Mouse (Mus musculus): ENCODE measurements around the gene F8a. TPM values are rescaled to one million over a fixed set of nuclear protein-coding genes. Genes with fewer than 3 reads are reported as not detected.
"Not testable (repeated sequence)": the region's sequence is repeated elsewhere in the genome, so short reads cannot be mapped to it uniquely, and the experiment has no call there.

The F8a gene
- 5.2 and 6.0 TPM in 2 replicates for polyA plus RNA-seq (2012; ENCODE audit: insufficient read depth, insufficient read length, missing spikeins)

DNA sequence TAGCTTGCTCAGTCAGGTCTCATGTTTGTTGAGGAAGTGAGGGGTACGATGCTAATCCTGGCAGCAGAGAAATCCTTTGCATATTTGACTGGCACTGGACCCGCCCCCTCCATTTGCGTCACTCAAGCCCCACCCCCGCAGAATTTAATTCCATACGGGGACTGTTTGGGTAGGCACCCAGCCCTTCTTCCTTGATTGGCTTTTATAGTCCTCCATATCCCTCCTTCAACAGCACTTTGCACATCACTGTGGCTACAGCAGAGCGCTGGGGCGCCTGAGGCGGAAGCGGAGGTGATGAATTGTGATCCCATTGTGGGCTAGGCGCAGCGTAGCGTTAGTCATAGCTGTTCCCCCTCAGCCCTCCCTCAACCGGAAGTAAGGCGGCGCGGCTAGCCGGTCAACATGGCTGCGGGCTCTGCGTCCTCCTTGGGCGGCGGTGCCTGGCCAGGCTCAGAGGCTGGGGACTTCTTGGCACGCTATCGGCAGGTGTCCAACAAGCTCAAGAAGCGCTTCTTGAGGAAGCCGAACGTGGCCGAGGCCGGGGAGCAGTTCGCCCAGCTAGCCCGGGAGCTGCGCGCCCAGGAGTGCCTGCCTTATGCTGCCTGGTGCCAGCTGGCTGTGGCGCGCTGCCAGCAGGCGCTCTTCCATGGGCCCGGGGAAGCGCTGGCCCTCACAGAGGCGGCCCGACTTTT is at the start of gene F8a:
F8a (plus strand) TSS at position 378 of the 692 bp plus-strand sequence.
- TF ChIP-seq CTCF (IDR thresholded peaks at IDR 0.05; ENCODE audit: low read depth, low read length): no peak
- TF ChIP-seq POLR2A (IDR thresholded peaks at IDR 0.05; ENCODE audit: borderline replicate concordance, low read depth, low read length): no peak
- Histone ChIP-seq H3K4me1 (ENCODE audit: control insufficient read depth, insufficient read depth, low read length) (no peaks in the 10 kb centered on the region), H3K4me3 (ENCODE audit: insufficient read depth, low read length) (peak within 1 kb of the TSS; percentile 88), H3K27ac (ENCODE audit: insufficient read depth, low read depth, low read length) (peak within 1 kb of the TSS; percentile 63)

DNA sequence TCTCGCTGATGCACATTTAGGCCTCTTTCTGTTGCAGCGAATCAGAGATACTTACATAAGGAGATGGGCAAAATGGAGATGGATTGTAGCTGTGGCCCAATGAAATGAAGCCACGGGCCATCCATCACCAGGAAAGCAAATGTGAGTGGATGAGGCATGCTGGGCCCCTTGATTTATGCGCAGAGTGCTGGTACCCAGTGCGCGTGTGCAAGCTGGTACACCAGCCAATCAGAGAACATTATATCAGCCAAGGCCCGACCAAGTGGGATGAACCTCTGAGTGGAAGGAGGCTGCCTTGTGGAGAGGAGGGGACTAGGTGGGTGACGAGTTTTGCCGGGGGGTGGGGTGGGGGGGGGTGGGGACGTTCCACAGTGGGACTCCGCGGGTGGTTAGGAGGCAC is 36.2 kb upstream of the F8a start, which contains the start of gene Xlr3b:
Xlr3b (plus strand) TSS at position 274 of the 400 bp plus-strand sequence.
- H3K4me1 ChIP-seq (ENCODE audit: control insufficient read depth, insufficient read depth, low read length); H3K27ac ChIP-seq (ENCODE audit: insufficient read depth, low read depth, low read length); H3K4me3 ChIP-seq (ENCODE audit: insufficient read depth, low read length): not testable (repeated sequence)

DNA sequence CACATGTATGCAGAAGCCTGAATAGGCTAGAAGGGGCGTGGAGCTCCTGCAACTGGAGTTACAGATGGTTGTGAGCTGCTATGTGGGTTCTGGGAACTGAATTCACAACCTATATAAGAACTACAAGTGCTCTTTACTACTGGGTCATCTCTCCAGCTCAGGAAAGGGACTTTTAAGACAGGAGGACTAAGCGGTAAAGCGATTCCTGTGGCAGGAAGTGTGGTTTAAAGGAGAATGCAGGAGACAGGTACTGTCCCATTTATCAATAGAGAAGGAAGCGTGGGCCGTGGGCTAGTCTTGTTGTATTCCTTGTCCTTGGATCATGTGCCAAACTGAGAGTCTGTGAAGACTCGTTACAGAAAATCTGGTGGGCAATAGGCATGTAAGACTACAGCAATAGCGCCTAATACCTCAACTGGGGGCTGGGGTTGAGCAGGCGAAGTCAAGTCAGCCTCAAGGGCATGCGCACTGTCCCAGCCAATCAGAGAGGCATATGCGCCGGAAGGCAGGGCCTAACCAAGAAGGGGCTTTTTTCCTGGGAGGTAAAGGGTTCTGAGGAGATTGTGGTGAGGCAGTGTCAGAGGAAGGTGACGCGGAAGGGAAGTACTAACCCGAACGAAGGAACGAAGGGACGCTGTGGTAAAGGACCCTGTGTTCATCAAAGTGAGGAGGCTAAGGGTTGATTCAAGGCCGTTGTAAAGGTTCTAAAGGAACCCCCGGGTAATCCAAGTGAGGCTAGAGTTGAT is 14.1 kb upstream of the F8a start, which contains the start of gene Xlr4b:
Xlr4b (plus strand) TSS at position 515 of the 746 bp plus-strand sequence.
- H3K4me3 ChIP-seq (ENCODE audit: insufficient read depth, low read length); H3K4me1 ChIP-seq (ENCODE audit: control insufficient read depth, insufficient read depth, low read length); H3K27ac ChIP-seq (ENCODE audit: insufficient read depth, low read depth, low read length): not testable (repeated sequence)

DNA sequence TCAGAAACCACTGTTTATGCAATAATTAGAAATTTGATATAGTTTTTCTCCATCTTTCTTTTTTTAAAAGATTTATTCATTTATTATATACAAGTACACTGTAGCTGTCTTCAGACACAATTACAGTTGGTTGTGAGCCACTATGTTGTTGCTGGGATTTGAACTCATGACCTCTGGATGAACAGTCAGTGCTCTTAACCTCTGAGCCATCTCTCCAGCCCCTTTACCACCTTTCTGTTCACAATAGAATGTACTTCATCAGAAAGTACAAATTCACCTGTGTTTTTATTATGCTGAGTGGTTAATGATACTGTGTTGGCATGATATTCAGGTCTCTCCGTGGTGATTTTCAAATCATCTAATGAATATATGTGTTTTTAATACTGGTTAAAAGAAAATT is 2.7 kb upstream of the F8a start:
- no peak overlapping the region for H3K27ac ChIP-seq (ENCODE audit: insufficient read depth, low read depth, low read length)
- no peaks in the 10 kb centered on the region for H3K4me1 ChIP-seq (ENCODE audit: control insufficient read depth, insufficient read depth, low read length)
- TF ChIP-seq CTCF (IDR thresholded peaks at IDR 0.05; ENCODE audit: low read depth, low read length) (no peak), POLR2A (IDR thresholded peaks at IDR 0.05; ENCODE audit: borderline replicate concordance, low read depth, low read length) (no peak)
- H3K4me3 ChIP-seq (ENCODE audit: insufficient read depth, low read length): no peak overlapping the region

- Histone ChIP-seq H3K4me1 (ENCODE audit: control insufficient read depth, insufficient read depth, low read length) (no peaks in the 10 kb centered on the region), H3K27ac (ENCODE audit: insufficient read depth, low read depth, low read length) (peak overlapping the region; percentile 63), H3K4me3 (ENCODE audit: insufficient read depth, low read length) (peak overlapping the region; percentile 88)
- TF ChIP-seq POLR2A (IDR thresholded peaks at IDR 0.05; ENCODE audit: borderline replicate concordance, low read depth, low read length) (no peak), CTCF (IDR thresholded peaks at IDR 0.05; ENCODE audit: low read depth, low read length) (no peak)
Measured at GRCm38 (mm10) chrX:73228606-73229214, 619 bp downstream of the F8a start.

DNA sequence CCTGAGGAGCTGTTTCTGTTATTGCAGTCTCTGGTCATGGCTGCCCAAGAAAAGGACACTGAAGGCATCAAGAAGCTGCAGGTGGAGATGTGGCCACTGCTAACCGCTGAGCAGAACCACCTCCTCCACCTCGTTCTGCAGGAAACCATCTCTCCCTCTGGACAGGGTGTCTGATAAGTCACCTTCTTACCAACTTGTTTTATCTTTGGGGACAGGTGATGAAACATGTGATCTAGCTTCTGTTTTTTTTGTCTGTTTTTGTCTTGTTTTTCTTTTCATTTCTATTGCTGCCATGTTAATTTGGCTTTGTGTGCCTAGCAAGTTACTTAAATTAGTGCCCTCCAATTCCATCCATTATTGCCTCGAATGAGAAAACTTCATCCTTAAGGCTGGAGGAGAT is 1.2 kb downstream of the F8a start:
- Histone ChIP-seq H3K4me1 (ENCODE audit: control insufficient read depth, insufficient read depth, low read length) (no peaks in the 10 kb centered on the region), H3K27ac (ENCODE audit: insufficient read depth, low read depth, low read length) (no peak overlapping the region), H3K4me3 (ENCODE audit: insufficient read depth, low read length) (peak overlapping the region; percentile 88)
- TF ChIP-seq POLR2A (IDR thresholded peaks at IDR 0.05; ENCODE audit: borderline replicate concordance, low read depth, low read length) (no peak), CTCF (IDR thresholded peaks at IDR 0.05; ENCODE audit: low read depth, low read length) (no peak)

DNA sequence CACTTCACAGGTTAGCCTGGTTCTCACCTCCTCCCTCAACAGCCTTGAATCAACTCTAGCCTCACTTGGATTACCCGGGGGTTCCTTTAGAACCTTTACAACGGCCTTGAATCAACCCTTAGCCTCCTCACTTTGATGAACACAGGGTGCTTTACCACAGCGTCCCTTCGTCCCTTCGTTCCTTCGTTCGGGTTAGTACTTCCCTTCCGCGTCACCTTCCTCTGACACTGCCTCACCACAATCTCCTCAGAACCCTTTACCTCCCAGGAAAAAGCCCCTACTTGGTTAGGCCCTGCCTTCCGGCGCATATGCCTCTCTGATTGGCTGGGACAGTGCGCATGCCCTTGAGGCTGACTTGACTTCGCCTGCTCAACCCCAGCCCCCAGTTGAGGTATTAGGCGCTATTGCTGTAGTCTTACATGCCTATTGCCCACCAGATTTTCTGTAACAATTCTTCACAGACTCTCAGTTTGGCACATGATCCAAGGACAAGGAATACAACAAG is 14.8 kb downstream of the F8a start, which contains the start of gene Xlr4c:
Xlr4c (minus strand) TSS at position 310 of the 505 bp plus-strand sequence.
- not testable (repeated sequence) for H3K4me3 ChIP-seq (ENCODE audit: insufficient read depth, low read length); H3K4me1 ChIP-seq (ENCODE audit: control insufficient read depth, insufficient read depth, low read length); H3K27ac ChIP-seq (ENCODE audit: insufficient read depth, low read depth, low read length)

DNA sequence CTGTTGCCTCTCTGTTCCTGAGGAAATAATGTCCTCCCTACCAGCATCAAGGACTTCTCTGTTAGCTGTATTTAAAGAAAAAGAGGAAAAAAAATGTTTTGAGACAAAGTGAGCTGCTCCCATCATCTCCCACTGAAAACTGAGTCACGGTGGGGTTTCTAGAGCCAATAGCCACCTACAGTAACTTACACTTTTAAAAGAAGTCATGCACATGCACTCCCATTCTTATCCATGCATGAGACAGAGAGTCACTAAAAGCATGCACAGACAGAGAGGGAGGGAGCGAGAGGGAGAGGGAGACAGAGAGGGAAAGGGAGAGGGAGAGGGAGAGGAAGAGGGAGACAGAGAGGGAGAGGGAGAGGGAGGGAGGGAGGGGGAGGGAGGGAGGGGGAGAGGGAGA is 34.3 kb downstream of the F8a start:
- H3K4me1 ChIP-seq (ENCODE audit: control insufficient read depth, insufficient read depth, low read length); H3K27ac ChIP-seq (ENCODE audit: insufficient read depth, low read depth, low read length); H3K4me3 ChIP-seq (ENCODE audit: insufficient read depth, low read length): not testable (repeated sequence)

GRCm38 (mm10) chrX:73265270-73265669 is 37.2 kb downstream of the F8a start, which contains the start of gene Xlr3c:
Gene Xlr3c, minus strand, starts transcription at chrX:73265390.
- H3K27ac ChIP-seq (ENCODE audit: insufficient read depth, low read depth, low read length); H3K4me3 ChIP-seq (ENCODE audit: insufficient read depth, low read length); H3K4me1 ChIP-seq (ENCODE audit: control insufficient read depth, insufficient read depth, low read length): not testable (repeated sequence)

Other genes starting within 250 kb of the F8a start
- gene Zfp185, start 241.0 kb upstream of the F8a start, polyA plus RNA-seq (2012; ENCODE audit: insufficient read depth, insufficient read length, missing spikeins): not detected in 2 replicates
- gene Pnma5, start 191.2 kb upstream of the F8a start, polyA plus RNA-seq (2012; ENCODE audit: insufficient read depth, insufficient read length, missing spikeins): not detected in 2 replicates
- gene Pnma3, start 163.5 kb upstream of the F8a start, polyA plus RNA-seq (2012; ENCODE audit: insufficient read depth, insufficient read length, missing spikeins): not detected in 2 replicates
- 4.6 and 4.7 TPM in 2 replicates for gene Xlr4a, start 145.8 kb upstream of the F8a start, polyA plus RNA-seq (2012; ENCODE audit: insufficient read depth, insufficient read length, missing spikeins)
- gene Xlr3a, start 131.2 kb upstream of the F8a start, polyA plus RNA-seq (2012; ENCODE audit: insufficient read depth, insufficient read length, missing spikeins): 0.16 TPM in 1 of 2 replicates, not detected in the other
- gene Gm14685, start 111.2 kb upstream of the F8a start, polyA plus RNA-seq (2012; ENCODE audit: insufficient read depth, insufficient read length, missing spikeins): not detected in 2 replicates
- not detected in 2 replicates for gene Xlr5b, start 79.5 kb upstream of the F8a start, polyA plus RNA-seq (2012; ENCODE audit: insufficient read depth, insufficient read length, missing spikeins)
- not detected in 2 replicates for gene DXBay18, start 78.8 kb upstream of the F8a start, polyA plus RNA-seq (2012; ENCODE audit: insufficient read depth, insufficient read length, missing spikeins)
- not detected in 2 replicates for gene Spin2d, start 51.3 kb upstream of the F8a start, polyA plus RNA-seq (2012; ENCODE audit: insufficient read depth, insufficient read length, missing spikeins)
- 6.2 and 6.9 TPM in 2 replicates for gene Xlr3b, start 36.1 kb upstream of the F8a start, polyA plus RNA-seq (2012; ENCODE audit: insufficient read depth, insufficient read length, missing spikeins)
- gene Xlr4b, start 14.0 kb upstream of the F8a start, polyA plus RNA-seq (2012; ENCODE audit: insufficient read depth, insufficient read length, missing spikeins): 6.6 and 11.4 TPM in 2 replicates
- gene Xlr4c, start 14.8 kb downstream of the F8a start, polyA plus RNA-seq (2012; ENCODE audit: insufficient read depth, insufficient read length, missing spikeins): 3.6 and 7.3 TPM in 2 replicates
- gene Xlr3c, start 37.1 kb downstream of the F8a start, polyA plus RNA-seq (2012; ENCODE audit: insufficient read depth, insufficient read length, missing spikeins): not detected in 2 replicates
- gene Xlr5a, start 64.7 kb downstream of the F8a start, polyA plus RNA-seq (2012; ENCODE audit: insufficient read depth, insufficient read length, missing spikeins): not detected in 2 replicates
- not detected in 2 replicates for gene Xlr5c, start 64.7 kb downstream of the F8a start, polyA plus RNA-seq (2012; ENCODE audit: insufficient read depth, insufficient read length, missing spikeins)
- not detected in 2 replicates for gene Gm45015, start 108.5 kb downstream of the F8a start, polyA plus RNA-seq (2012; ENCODE audit: insufficient read depth, insufficient read length, missing spikeins)
- 7.4 and 8.3 TPM in 2 replicates for gene Zfp275, start 114.3 kb downstream of the F8a start, polyA plus RNA-seq (2012; ENCODE audit: insufficient read depth, insufficient read length, missing spikeins)
- gene Gm18336, start 170.4 kb downstream of the F8a start, polyA plus RNA-seq (2012; ENCODE audit: insufficient read depth, insufficient read length, missing spikeins): not detected in 2 replicates
- not detected in 2 replicates for gene Zfp92, start 182.8 kb downstream of the F8a start, polyA plus RNA-seq (2012; ENCODE audit: insufficient read depth, insufficient read length, missing spikeins)
- not detected in 2 replicates for gene Trex2, start 207.1 kb downstream of the F8a start, polyA plus RNA-seq (2012; ENCODE audit: insufficient read depth, insufficient read length, missing spikeins)
- gene Haus7, start 230.8 kb downstream of the F8a start, polyA plus RNA-seq (2012; ENCODE audit: insufficient read depth, insufficient read length, missing spikeins): 9.0 and 9.3 TPM in 2 replicates